Mouse (Mus musculus): Measurements from ENCODE around the gene Emilin3.

- TF ChIP-seq CTCF (IDR thresholded peaks at IDR 0.05) (no peak), EP300 (IDR thresholded peaks at IDR 0.05) (no peak)
Observed at GRCm38 (mm10) chr2:160914656-160915055, 2.5 kb upstream of the Emilin3 start.
